Mouse (Mus musculus): ENCODE data around the gene Banf1. TPM values are rescaled to one million over a fixed set of nuclear protein-coding genes. Genes with fewer than 3 reads are reported as not detected.

Banf1 gene
- polyA plus RNA-seq, 1 experiment = 21.7 TPM

GRCm38 (mm10) chr19:5384715-5385114, 17.7 kb upstream of the Banf1 start:
- Histone ChIP-seq H3K4me3 (replicated peaks) (no peak overlapping the region), H3K4me1 (ENCODE audit: control insufficient read depth) (peaks cover 37% of the 10 kb centered on the region), H3K27me3 (ENCODE audit: control insufficient read depth) (no peaks in the 10 kb centered on the region), H3K36me3 (ENCODE audit: control insufficient read depth) (peaks cover 73% of the 10 kb centered on the region), H3K9me3 (ENCODE audit: control insufficient read depth, low read length) (no peaks in the 10 kb centered on the region)
- no peak for TF ChIP-seq TAL1 (IDR thresholded peaks at IDR 0.05; ENCODE audit: low read length)
- TF ChIP-seq GATA1 (IDR thresholded peaks at IDR 0.05; ENCODE audit: low read length) = no peak

- peaks cover 87% of the 10 kb centered on the region for H3K36me3 ChIP-seq (ENCODE audit: control insufficient read depth)
- TF ChIP-seq TAL1 (IDR thresholded peaks at IDR 0.05; ENCODE audit: low read length) (no peak), GATA1 (IDR thresholded peaks at IDR 0.05; ENCODE audit: low read length) (no peak)
Measured at GRCm38 (mm10) chr19:5383326-5383725, 16.4 kb upstream of the Banf1 start.

GRCm38 (mm10) chr19:5377446-5377845, 10.5 kb upstream of the Banf1 start:
- Histone ChIP-seq H3K9me3 (ENCODE audit: control insufficient read depth, low read length) (no peaks in the 10 kb centered on the region), H3K4me3 (replicated peaks) (no peak overlapping the region), H3K4me1 (ENCODE audit: control insufficient read depth) (peaks cover 3% of the 10 kb centered on the region; the same call in 1 of the 2 replicates), H3K36me3 (ENCODE audit: control insufficient read depth) (peaks cover 80% of the 10 kb centered on the region), H3K27me3 (ENCODE audit: control insufficient read depth) (no peaks in the 10 kb centered on the region)
- no peak for TF ChIP-seq GATA1 (IDR thresholded peaks at IDR 0.05; ENCODE audit: low read length)

More at GRCm38 (mm10) chr19:5383326-5383725, 16.4 kb upstream of the Banf1 start:
- Histone ChIP-seq H3K4me1 (ENCODE audit: control insufficient read depth) (peaks cover 27% of the 10 kb centered on the region), H3K4me3 (replicated peaks) (no peak overlapping the region), H3K27me3 (ENCODE audit: control insufficient read depth) (no peaks in the 10 kb centered on the region), H3K9me3 (ENCODE audit: control insufficient read depth, low read length) (no peaks in the 10 kb centered on the region)

GRCm38 (mm10) chr19:5374748-5375147, 7.8 kb upstream of the Banf1 start:
- peaks cover 78% of the 10 kb centered on the region for H3K36me3 ChIP-seq (ENCODE audit: control insufficient read depth)
- TF ChIP-seq GATA1 (IDR thresholded peaks at IDR 0.05; ENCODE audit: low read length) (no peak), TAL1 (IDR thresholded peaks at IDR 0.05; ENCODE audit: low read length) (no peak)
- H3K27me3 ChIP-seq (ENCODE audit: control insufficient read depth) = no peaks in the 10 kb centered on the region
- no peaks in the 10 kb centered on the region for H3K9me3 ChIP-seq (ENCODE audit: control insufficient read depth, low read length)
- no peak overlapping the region for H3K4me3 ChIP-seq (replicated peaks)
- H3K4me1 ChIP-seq (ENCODE audit: control insufficient read depth) = peaks cover 3% of the 10 kb centered on the region; the same call in 1 of the 2 replicates

- H3K4me1 ChIP-seq (ENCODE audit: control insufficient read depth) = peaks cover 3% of the 10 kb centered on the region; the same call in 1 of the 2 replicates
- no peaks in the 10 kb centered on the region for H3K9me3 ChIP-seq (ENCODE audit: control insufficient read depth, low read length)
- H3K27me3 ChIP-seq (ENCODE audit: control insufficient read depth) = no peaks in the 10 kb centered on the region
- no peak overlapping the region for H3K4me3 ChIP-seq (replicated peaks)
- peaks cover 78% of the 10 kb centered on the region for H3K36me3 ChIP-seq (ENCODE audit: control insufficient read depth)
- no peak for TF ChIP-seq TAL1 (IDR thresholded peaks at IDR 0.05; ENCODE audit: low read length)
- no peak for TF ChIP-seq GATA1 (IDR thresholded peaks at IDR 0.05; ENCODE audit: low read length)
Measured at GRCm38 (mm10) chr19:5374177-5374576, 7.2 kb upstream of the Banf1 start.

GRCm38 (mm10) chr19:5372724-5373123, 5.8 kb upstream of the Banf1 start:
- Histone ChIP-seq H3K27me3 (ENCODE audit: control insufficient read depth) (no peaks in the 10 kb centered on the region), H3K9me3 (ENCODE audit: control insufficient read depth, low read length) (no peaks in the 10 kb centered on the region), H3K36me3 (ENCODE audit: control insufficient read depth) (peaks cover 77% of the 10 kb centered on the region), H3K4me1 (ENCODE audit: control insufficient read depth) (peaks cover 11% of the 10 kb centered on the region), H3K4me3 (replicated peaks) (no peak overlapping the region)
- TF ChIP-seq GATA1 (IDR thresholded peaks at IDR 0.05; ENCODE audit: low read length) = no peak
- TF ChIP-seq TAL1 (IDR thresholded peaks at IDR 0.05; ENCODE audit: low read length) = no peak

GRCm38 (mm10) chr19:5370932-5371331, 4.0 kb upstream of the Banf1 start:
- no peaks in the 10 kb centered on the region for H3K27me3 ChIP-seq (ENCODE audit: control insufficient read depth)
- no peaks in the 10 kb centered on the region for H3K9me3 ChIP-seq (ENCODE audit: control insufficient read depth, low read length)
- peaks cover 63% of the 10 kb centered on the region for H3K36me3 ChIP-seq (ENCODE audit: control insufficient read depth)
- peaks cover 22% of the 10 kb centered on the region for H3K4me1 ChIP-seq (ENCODE audit: control insufficient read depth)
- TF ChIP-seq GATA1 (IDR thresholded peaks at IDR 0.05; ENCODE audit: low read length) (no peak), TAL1 (IDR thresholded peaks at IDR 0.05; ENCODE audit: low read length) (no peak)
- H3K4me3 ChIP-seq (replicated peaks) = no peak overlapping the region

GRCm38 (mm10) chr19:5367455-5367854, 487 bp upstream of the Banf1 start:
- Histone ChIP-seq H3K9me3 (ENCODE audit: control insufficient read depth, low read length) (no peaks in the 10 kb centered on the region), H3K4me1 (ENCODE audit: control insufficient read depth) (peaks cover 43% of the 10 kb centered on the region), H3K27me3 (ENCODE audit: control insufficient read depth) (no peaks in the 10 kb centered on the region), H3K36me3 (ENCODE audit: control insufficient read depth) (peaks cover 69% of the 10 kb centered on the region), H3K4me3 (replicated peaks) (peak overlapping the region; percentile 87)
- TF ChIP-seq GATA1 (IDR thresholded peaks at IDR 0.05; ENCODE audit: low read length) (no peak), TAL1 (IDR thresholded peaks at IDR 0.05; ENCODE audit: low read length) (no peak)

GRCm38 (mm10) chr19:5366175-5367052, 554 bp downstream of the Banf1 start, which contains the start of gene Eif1ad:
TSS of gene Eif1ad (plus strand) at chr19:5366741.
- H3K36me3 ChIP-seq (ENCODE audit: control insufficient read depth) = peaks cover 58% of the 10 kb centered on the region
- TF ChIP-seq TAL1 (IDR thresholded peaks at IDR 0.05; ENCODE audit: low read length) = no peak
- H3K4me3 ChIP-seq (replicated peaks) = peak within 1 kb of the TSS; percentile 87
- H3K9me3 ChIP-seq (ENCODE audit: control insufficient read depth, low read length) = no peaks in the 10 kb centered on the region
- H3K27me3 ChIP-seq (ENCODE audit: control insufficient read depth) = no peaks in the 10 kb centered on the region
- peaks cover 43% of the 10 kb centered on the region for H3K4me1 ChIP-seq (ENCODE audit: control insufficient read depth)
